Mouse (Mus musculus) thymus, postnatal 25 days (tissue): Measurements from ENCODE around the gene Aprt.
A peak's percentile ranks its signal among the peaks of the same experiment; 100 is the strongest.
"Not testable (repeated sequence)": the region's sequence is repeated elsewhere in the genome, so short reads cannot be mapped to it uniquely, and the experiment has no call there.

ENCODE experiments used
- DNase-seq: peaks from one replicate; pipeline ENCODE4 v3.0.0; 2022

Aprt gene

GRCm38 (mm10) chr8:122585411-122585891 is 8.7 kb upstream of the Aprt start:
- DNase-seq = no peak

GRCm38 (mm10) chr8:122584981-122585380 is 8.3 kb upstream of the Aprt start:
- no peak for DNase-seq

GRCm38 (mm10) chr8:122580926-122581325 is 4.2 kb upstream of the Aprt start:
- DNase-seq = no peak

DNA sequence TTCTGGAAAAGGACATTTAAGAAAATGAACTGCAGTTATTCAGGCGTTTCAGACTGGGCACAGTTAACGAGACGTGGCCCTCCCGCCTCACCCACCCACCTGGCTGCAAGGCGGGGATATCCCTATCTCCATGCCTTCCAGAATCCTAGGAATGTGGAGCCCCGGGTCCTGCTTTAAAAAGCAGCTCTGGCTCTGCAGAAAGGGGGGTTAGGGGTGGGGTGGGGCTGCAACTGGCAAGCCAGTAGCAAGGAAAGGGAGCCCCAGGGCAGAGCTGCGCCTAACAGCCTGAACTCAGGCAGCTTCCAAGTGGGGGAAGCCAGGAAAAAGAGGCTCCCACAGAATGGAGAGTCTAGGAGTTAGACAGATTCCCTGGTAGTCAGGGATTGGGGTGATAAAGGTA is 2.5 kb upstream of the Aprt start:
- no peak for DNase-seq

GRCm38 (mm10) chr8:122577116-122577515 is 407 bp upstream of the Aprt start:
- DNase-seq = no peak

DNA sequence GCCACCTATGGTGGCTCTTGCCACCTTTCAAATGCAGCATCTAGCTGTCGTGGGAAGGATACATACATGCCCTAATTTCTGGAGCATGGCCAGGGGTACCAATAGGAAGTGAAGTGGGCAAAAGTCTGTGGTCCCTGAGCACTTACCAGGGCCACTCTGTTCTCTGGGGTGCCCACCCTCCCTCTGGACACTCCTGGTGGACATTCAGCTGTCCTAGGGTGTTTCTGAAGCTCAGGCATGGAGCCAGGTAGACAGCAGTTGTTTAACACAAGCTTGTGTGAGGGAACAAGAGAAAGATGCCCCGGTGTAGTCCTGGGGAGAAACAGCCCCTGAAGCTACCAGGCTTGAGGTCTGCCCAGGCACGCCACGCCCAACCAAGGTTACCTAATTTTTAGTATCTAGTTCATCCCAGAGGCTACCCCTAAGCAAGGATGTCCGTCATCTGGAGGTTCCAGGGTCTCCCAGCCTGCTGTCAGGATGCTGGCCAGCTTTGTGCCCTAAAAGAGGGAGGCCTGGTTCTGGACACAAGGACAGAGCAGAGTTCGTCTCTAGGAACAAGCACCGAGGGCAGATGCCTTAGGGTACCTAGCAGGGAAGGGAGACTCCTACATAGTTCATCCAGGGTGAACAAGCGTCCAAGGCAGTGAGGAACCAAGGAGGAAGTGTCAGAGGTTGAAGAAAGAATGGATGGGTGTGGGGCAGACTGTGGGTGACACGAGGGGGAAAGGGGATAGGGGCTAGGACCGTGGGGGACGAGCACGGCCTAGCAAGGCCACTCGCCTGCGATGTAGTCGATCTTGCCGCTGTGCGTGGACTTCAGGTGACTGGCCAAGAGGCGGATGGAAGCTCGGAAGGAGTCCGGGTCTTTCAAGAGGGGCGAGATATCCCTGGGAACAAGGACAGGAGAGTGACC is 718 bp downstream of the Aprt start:
- DNase-seq = no peak

GRCm38 (mm10) chr8:122575286-122575685 is 1.4 kb downstream of the Aprt start:
- DNase-seq = no peak

- no peak for DNase-seq
Observed at GRCm38 (mm10) chr8:122574667-122575251, 1.9 kb downstream of the Aprt start.

GRCm38 (mm10) chr8:122574264-122574663 is 2.4 kb downstream of the Aprt start:
- no peak for DNase-seq

GRCm38 (mm10) chr8:122573577-122573976 is 3.1 kb downstream of the Aprt start:
- DNase-seq = no peak

GRCm38 (mm10) chr8:122573176-122573575 is 3.5 kb downstream of the Aprt start:
- not testable (repeated sequence) for DNase-seq

DNA sequence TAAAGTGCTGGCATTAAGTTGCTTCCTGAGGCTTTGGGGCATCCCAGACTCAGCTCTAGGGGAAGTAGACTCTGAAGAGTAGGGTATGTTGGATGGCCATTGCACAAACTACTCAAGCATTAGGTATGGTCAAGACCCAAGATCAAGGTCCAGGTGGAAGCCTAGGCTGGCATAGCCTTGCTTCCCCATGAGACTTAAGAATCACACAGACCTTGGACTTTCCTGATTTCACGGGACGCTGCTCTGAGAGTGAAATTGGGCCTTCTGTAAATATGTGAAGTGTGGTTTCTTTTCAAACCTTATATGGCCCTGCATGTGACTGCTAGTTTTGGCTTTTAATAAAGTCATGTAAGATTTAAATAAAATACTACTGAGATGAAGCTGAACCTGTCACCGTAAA is 4.0 kb downstream of the Aprt start:
- DNase-seq = no peak

- no peak for DNase-seq
Observed at GRCm38 (mm10) chr8:122571750-122572267, 4.9 kb downstream of the Aprt start.

GRCm38 (mm10) chr8:122571153-122571552 is 5.6 kb downstream of the Aprt start:
- DNase-seq = no peak

GRCm38 (mm10) chr8:122569996-122570395 is 6.7 kb downstream of the Aprt start:
- no peak for DNase-seq

DNA sequence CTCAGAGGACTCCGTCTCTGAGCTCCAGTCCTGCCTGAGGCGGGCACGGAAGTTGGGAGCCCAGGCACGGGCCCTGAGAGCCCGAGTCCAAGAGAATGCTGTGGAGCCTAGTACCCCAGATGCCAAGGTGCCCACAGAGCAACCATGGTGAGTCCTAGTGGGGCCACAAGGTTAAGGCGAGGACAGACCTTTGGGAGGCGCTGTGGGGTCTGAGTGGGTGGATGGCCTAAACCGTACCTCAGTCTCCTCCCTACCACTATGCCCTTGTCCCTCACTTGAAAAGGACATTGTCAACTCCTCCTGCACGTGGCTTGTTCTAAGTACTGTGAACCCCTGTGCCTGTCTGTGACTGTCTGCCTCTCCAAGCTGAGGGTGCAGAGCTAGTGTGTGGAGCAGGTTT is 7.4 kb downstream of the Aprt start:
- DNase-seq = peak; percentile 18

DNA sequence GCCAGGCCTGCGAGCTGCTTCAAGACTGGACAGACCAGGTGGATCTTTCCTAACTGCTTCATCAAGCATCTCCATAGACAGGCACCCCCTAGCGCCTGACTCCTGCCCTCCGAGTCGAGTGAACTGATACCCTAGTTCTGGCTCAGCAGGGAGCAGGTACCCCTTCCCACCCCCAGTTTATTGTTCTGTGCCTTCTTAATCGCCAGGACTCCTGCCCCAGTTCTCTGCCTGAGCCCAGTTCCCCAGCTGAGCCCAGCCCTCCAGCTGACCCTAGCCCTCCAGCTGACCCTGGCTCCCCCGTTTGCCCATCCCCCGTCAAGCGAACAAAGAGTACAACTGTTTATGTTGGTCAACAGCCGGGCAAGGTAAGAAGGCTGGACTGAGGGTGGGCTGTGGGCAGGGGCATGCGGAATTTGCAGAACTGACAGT is 7.8 kb downstream of the Aprt start:
- DNase-seq = peak; percentile 57

DNA sequence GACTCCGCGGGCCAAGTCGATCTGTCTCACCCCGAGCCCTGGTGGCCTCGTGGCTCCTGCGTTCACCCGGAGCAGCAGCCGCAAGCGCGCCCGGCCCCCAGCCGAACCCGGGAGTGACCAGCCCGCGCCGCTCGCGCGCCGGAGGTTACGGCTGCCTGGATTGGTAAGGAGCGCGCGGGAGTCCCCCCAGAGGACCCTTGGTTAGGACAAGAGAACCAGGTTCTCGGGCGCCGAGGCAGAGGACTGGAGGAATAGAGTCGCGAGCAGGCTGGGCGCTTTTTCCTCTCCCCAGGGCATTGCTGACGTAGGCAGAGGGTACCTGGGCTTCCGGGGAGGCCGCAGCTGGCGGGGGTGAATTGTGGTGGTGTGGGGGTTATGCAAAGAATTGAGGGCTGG is 8.6 kb downstream of the Aprt start:
- DNase-seq = peak; percentile 78

DNA sequence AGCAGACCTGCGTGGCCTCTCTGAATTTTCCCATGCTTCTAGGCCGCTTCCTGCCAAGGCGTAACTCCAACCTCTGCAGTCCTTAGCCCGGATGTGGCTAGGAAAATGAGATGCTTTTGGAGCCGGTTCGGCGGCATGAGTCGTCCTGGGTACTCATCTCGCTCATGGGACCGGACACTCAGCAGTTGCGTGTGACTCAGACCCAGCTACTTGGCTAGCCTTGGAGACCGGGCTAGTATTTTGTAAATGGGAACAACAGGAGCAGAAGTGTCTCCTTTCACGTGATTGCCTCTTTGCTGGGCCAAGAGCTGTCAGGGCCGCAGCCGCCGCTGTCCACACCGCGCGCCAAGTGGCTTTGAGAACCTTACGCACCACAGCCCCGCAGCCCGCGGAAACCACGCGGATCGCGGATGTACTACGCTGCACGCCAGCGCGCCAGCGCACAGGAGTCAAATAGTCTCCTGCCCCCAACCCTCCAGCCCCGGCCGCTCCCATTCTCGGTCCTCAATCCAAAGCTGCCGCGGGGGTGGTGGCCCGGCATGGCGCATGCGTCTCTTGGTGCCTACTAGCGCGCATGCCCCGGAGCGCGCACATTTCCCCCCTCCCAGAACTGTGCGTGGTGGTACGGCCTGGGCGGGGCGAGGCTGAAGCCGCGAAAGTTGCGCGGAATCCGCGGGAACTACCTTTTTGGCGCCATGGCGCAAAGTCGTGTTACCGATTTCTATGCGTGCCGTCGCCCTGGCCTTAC is 9.2 kb downstream of the Aprt start, which contains the start of gene Cdt1:
Gene Cdt1 (plus strand): TSS at position 655 of the 748 bp plus-strand sequence.
- DNase-seq = peak; percentile 96

GRCm38 (mm10) chr8:122566766-122567165 is 9.9 kb downstream of the Aprt start:
- DNase-seq = no peak

DNA sequence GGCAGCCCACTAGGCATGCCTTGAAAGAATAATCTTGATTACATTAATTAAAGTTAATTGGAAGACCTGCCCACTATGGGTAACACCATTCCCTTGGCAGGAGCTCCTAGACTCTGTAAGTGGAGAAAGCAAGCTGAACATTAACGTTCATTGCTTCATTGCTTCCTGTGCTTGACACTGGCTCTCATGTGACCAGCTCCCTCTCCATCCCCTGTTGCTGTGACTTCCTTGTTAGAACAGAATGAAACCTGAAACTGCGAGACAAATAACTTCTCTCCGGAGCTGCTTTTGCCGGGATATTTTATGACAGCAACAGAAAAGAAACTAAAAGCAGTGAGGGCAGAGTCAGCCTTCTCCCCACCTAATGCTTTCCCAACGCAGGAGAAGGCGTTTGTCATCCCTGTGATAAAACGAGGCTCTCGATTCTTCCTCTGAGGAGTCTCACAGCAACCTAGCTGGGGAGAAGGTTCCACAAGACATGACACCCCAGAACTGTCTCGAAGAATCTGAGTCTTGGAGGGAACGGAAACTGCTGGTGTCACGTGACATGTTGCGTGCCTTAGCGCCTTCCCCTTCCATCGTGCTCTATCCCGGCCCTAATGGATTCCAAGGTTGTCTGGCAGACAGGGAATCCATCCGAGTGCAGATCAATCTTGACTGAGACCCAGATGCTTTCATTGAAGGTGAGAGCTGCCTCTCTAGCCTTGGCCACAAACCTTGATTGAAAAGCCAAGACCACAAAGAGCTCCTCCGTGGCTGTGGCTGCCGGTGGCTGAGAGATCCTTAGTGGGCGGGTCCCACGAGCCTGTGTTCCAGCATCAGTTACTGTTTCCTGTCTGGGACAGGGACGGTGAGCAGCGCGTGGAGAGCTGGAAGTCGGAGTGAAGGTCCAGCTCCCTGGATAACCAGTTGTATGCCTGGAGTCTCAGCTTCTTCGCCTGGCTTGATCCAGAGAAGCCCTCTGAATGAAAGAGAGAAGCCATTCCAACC is 12.1 kb downstream of the Aprt start:
- no peak for DNase-seq

GRCm38 (mm10) chr8:122561199-122561598 is 15.5 kb downstream of the Aprt start:
- DNase-seq = peak; percentile 49
